Mouse (Mus musculus) gastrocnemius, postnatal 10 days (tissue): ENCODE measurements around the gene Nabp1. TPM values are rescaled to one million over a fixed set of nuclear protein-coding genes. Genes with fewer than 3 reads are reported as not detected.

Source experiments
- DNase-seq: peaks from one replicate; pipeline ENCODE4 v3.0.0; 2021; ENCODE audit warnings: mixed read lengths
- long read RNA-seq, 2 experiments: library from polyadenylated mRNA; stranded (forward); transcript quantifications; one replicate each; pipeline ENCODE4 v2.0.0; 2021
- total RNA-seq, 2 experiments: library from RNA; stranded (reverse); gene quantifications; 2 replicates each; pipeline ENCODE4 v1.2.3; 2021

Nabp1 gene
- total RNA-seq, result 10 to 100 TPM; 13.3 to 13.9 TPM
- long read RNA-seq, experiment 1, partial matches to known transcripts, result 0 of 6 reads
- long read RNA-seq, experiment 1, other reads (novel, unspliced or antisense), result 0 of 6 reads
- long read RNA-seq, experiment 2, transcript Nabp1-207 (6 exons, 972 nt), result major isoform, 5 of 11 reads
- long read RNA-seq, experiment 2, partial matches to known transcripts, result 0 of 11 reads
- long read RNA-seq, experiment 2, other reads (novel, unspliced or antisense), result 3 of 11 reads

DNA sequence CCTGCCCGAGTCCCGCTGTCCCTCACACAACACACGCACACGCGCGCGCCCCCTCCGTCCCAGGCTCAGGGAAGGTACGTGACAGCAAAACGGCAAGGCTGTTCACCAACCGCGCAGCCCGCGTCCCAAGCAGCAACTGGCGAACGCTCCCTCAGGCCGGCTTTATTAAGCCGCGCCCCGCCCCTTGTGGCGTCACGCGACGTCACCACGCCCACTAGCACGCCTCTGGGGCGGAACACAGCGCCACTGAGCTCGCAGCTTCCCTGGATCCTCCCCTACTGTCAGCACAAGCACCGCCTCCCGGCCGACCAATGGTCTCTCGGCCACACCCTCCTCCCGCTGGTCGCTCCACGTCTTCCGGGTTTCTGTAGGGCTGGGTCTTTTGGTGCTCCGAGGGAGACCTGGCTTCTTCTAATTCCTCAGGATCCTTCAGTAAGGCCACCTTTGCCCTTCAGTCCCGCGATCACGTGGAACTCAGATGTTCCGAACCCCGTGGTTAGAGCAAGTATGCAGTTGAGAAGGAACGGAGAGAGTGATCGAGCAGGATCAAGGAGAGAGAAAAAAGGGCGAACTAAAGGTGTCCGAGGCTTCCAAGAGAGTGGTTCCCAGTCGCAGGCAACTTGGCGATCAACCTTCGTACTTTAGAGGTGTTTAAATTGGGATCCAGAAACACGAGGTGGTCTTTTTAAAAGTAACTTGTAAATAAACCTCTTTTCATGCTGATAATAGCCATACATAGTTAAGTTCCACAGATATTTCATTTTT is at the start of gene Nabp1:
Gene Nabp1, minus strand, starts transcription at position 164 of the 765 bp plus-strand sequence.
- DNase-seq, result peak; percentile 98

DNA sequence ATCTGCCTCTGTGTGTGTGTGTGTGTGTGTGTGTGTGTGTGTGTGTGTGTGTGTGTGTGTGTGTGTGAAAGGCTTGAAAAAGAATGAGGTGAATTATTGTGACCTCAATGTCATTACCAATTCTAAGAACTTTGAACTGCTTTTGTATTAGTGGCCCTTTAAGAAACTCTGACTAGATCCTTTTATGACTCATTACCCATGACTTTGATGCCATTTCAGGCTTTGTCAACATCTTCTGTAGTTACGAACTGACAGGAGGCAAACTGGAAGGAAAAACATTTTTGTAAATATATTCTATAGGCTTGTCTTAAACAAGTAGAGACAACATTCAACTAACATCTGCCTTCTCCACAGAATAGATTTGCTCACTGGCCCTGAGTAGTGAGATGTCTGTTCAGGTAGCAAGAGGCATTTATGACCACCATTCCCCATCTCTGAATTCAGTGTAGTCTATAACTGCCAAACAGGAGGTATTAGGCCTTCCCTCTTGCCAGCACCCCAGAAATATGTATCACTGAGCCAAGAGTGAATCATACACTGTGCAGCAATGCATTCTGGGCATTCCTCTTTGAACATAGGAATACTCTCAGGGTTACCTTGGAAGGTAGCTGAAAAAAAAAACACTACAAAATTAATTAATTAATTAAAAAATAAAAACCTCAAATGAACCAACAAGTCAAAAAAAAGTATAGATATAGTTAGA is 47.5 kb upstream of the Nabp1 start:
- DNase-seq, result no peak

DNA sequence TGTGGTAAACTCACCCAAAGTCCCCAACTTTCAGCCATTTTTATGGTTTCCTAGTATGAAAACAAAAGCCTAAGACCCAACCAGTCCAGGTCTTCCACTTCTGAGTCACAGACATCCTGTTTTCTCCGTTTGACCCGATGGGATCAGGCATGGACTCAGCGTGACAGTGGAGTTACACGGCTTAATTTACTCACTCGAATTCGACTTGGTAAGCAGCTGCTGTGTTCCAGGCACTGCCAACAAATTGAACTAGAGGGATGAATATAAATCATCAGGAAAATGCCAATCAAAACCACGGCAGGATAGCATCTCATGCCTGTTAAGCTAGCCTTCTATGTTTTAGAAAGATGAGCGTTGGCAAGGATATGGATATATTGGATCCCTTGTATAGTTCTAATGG is 43.4 kb upstream of the Nabp1 start:
- DNase-seq, result no peak

DNA sequence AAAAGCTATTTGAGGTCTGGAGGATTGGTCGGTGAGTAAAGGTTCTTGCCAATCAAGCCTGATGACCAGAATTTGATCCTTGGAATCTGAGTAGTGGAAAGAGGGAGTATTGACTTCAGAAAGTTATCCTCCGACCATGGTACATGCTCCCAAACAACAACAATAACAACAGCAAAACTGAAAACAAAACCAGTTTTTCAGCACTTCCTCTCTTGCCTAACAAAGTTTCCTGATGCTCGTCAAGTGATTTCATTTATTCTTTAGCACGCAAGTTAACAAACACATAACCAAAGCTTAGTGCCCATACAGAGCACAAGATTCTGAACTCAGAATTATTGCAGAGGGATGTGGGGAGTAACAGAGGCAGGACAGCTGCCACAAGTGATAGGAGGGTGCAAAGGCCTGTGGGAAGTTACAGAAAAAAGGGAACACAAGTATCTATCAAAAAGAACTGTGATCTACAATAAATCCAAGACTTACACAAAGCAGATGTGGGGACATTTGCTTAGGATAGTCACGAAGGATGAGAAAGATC is 42.1 kb upstream of the Nabp1 start:
- DNase-seq, result no peak

DNA sequence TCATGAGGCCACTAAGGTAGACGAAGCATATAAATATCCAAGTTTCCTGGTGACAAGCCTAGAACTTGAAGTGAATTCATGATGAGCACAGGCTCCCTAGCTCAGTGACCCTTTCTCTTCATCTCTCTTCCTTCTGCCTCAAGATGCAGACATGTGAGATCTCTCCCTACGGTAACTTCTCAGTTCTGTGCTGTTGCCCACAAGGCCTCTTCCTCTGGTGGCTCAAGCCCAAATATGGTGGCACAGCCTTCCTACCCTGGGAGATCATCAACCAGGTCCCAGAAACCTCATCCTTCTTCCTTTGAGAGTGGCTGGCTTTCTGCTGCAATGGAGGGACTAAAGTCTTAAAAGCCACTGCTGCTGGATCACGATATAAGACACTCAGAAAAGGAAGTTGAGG is 40.9 kb upstream of the Nabp1 start:
- no peak for DNase-seq

DNA sequence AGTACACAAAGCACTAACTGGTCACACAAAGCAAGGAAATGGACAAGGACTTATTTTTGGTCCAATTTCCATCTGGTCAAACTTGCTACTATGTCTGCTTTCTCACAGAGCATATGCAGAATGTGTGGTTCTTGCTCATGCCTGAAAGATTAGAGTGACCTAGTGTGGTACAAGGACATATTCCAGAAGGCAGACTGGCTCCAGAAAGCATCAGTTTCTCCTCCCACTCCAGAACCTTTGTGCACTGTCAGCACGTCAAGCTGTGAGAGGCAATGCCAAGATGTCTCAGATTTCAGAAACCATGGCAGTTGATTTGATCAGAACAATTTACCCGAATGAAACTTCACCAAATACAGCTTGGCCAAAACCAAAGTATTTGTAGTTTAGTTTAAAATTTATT is 37.4 kb upstream of the Nabp1 start:
- no peak for DNase-seq

DNA sequence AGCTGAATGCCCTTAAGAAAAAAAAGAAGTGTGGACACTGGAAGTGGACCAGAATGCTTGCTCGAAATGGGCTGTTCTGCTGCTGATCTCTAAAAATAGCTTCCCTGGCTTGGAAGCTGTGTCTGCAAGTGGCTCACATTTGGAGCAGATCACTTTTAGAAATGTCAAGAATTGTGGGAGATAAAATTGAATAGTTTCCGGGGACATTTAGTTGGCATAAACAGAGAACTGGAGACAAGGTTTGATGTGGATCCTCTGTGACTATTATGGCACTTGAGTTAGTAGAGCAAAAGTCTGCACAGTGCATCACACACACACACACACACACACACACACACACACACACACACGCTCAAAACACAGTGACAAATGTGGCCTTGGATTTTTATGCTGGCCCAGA is 36.8 kb upstream of the Nabp1 start:
- DNase-seq, result no peak

DNA sequence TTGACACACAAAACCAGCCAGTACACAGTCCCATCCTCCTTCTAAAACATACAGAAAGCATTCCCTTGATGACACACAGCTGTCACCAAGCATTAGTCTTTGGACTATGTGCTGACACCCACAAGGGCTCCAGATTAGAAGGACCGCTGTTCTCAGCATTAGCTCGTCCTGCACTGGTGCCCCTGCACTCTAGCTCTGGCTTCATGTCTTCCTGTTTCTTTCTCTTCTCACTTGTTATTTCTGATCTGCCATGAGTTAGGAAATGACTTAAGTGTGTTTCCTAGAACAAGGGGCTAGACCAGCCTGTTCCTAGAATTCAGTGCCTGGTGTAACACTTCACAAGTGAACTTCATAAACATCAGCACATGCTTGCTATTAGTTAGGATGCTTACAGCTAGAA is 36.2 kb upstream of the Nabp1 start:
- DNase-seq, result no peak

DNA sequence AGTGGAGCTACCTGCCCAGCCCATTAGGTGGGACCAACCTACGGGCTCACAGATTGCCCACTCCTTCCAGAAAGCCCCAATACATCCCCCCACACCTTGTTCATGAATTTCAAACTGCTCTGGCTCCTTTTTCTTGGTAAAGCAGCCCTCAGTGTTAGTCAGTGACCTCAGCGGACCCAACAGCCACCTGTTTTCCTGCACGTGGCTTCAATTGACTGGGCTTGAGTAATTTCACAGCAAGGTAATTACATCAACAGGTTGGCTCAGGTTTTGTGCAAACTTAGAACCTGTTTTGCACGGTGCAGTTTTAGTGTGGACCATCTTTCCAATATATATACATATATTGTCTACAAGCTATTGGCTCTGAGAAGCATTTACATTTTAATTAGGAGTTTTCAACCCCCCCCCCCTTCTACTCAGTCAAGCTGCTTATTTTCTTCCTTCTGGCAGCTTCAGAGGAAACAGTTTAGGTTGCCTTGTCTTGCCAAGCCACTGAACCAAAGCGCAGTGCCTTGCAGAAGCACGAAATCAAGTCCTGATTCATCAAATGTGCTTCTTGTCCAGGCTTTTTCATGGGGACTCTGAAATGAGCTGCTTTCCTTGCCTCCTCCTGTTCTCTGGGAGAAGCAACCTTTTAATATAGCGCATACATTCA is 35.0 kb upstream of the Nabp1 start:
- no peak for DNase-seq

DNA sequence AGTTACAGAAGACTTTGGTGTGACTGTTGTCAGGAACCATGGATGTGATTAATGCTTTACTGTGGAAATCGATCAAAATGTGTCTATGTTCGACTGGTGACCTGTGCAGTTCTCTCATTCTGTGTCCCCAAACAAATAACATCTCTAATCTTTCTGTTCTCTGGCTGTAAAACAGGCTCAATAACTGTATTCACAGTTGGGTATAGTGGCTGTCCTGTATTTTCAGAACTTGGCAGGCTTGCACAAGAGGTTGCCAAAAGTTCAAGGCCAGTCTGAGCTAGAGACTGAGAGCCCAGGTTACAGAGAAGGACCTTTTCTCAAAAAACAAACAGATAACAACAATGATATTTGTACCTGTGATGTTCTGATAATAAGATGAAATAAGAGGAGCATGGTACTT is 34.1 kb upstream of the Nabp1 start:
- DNase-seq, result no peak

DNA sequence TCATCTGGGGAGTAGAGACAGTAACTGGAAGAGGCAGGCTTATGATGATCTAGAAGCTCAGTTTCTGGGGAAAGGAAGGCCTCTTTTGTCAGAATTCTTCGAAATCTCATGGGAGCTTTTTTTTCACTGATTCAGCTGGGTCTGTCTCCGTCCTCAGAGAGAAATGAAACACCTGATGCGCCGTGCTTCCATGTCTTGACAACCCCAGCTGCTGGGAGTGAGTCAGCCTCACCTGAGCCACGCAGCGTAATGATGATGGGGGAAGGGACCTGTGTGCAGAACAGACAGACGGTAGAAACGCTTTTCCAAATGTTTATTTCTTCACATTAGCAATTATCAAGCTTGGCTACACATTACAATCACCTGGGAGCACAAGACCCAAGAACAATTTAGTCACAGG is 31.6 kb upstream of the Nabp1 start:
- DNase-seq, result no peak

DNA sequence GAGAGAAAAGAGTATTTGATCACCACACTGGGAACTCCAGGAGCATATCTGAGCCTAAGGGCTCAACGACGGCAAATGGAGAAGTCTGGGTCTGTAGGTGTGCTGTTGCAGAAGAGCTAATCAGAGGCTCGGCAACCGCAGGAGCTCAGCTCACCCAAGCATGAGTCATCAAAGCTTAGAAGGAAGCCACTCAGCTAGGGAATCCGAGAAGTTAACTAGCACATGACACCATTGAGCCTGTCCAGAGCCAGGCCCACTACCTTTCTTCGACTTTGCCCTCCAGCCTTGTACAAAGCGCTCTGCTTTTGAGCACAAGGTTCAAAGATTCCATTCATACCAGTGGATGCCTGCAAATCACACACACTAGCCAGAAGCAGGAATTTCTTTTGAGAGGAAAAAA is 30.9 kb upstream of the Nabp1 start:
- DNase-seq, result no peak

DNA sequence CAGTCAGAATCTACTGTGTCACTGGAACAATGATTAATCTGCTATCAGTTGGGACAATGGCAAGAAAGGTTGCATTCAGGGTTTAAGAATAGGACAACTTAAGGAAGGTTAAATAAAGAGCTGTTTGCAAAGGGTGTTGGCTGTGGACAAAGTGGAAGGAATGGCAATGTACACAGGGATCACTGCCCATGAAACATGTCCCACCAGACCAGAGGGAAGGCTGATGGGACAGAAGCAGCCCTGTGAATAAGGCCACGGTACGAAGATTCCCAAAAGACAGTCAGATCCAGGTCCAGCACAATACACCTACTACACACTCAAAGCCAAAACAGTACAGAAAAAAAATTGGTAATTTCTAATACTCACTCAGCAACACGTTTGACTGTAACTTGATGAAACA is 30.3 kb upstream of the Nabp1 start:
- DNase-seq, result no peak

DNA sequence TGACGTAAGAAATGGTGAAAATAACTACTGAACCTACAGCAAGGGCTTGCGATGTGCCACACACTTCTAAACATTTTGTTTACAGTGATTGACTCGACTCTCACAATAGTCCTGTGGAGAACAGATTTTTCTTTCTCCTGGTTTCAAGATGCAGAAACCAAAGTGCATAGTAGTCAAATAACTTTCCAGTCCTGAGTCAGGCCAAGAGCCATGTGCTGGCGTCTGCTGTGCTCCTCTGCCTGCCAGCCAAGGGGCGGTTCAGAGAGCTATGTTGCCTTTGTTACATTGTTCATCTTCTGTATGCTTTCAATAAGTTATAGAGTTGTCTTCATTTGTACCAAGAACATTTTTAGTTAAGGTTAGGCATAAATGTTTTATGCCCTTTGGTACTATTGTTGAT is 29.2 kb upstream of the Nabp1 start:
- no peak for DNase-seq

DNA sequence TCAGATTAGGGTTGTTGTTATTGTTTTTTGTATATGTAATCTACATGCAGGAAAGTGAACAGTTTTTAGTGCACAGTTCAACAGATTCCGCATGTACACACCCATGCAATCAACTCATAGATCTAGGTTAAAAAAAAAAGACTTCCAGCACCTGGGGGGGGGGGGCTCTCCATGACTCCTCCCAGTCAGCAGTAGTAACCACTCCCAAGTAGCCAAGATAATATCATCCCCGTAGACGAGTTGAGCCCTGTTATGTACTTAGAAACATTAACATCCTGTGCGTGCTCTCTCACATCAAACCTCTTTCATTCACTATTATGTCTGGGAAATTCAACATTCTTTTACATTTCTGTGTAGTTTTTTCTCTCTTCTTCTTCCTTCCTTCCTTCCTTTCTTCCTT is 28.0 kb upstream of the Nabp1 start:
- no peak for DNase-seq

DNA sequence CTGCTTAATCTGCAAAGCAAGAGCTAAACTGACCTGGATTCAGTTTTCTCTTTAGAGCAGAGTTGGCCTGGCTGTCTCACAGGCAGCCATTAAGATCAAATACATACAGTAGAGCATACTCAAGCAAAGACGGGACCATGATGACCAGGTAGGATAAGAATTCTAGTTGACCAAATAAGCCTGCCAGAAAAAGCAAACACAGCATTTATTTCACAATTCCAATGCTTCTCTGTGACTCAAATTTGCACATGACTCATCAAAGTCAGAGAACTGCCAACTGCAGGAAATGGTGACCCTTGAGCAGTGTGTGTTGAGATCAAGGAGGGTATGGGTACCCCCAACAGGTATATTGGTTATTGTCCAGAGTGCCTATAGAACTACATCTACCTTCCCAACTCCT is 27.4 kb upstream of the Nabp1 start:
- DNase-seq, result no peak

DNA sequence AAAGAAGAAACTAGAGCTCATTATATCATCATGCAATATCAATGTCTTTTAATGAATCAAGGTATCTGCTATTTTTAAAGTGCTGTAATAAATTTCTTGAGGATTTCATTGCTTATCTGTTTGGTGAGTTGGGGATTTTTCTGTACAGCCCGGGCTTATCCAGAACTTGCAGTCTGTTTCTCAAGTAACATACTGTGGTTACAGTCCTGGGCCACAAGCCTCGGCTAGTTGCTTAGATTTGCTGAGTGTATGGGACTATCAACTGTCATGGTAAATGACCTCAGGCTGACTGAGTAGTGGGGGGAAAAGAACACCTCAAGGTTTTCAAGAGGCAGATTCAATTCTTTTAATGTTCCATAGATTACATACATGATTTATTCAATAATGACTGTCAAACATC is 24.8 kb upstream of the Nabp1 start:
- no peak for DNase-seq

DNA sequence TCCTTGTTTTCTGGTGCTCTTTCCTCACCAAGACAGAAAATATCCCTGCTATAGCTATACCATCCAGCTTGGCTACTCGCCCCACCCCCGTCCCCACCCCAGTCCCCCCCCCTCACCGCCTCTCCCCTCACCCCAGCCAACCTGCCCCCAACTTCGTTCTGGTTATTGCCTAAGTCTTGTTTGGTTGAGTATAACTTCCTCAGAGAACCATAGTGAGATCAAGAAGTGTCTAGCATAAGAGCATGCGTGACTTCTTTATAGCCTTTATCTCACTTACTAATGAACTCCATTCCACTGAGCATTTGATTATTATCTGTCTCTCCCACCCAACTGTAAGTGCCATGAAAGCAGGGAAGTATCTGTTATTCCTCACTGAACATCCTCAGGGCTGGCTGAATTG is 24.1 kb upstream of the Nabp1 start:
- DNase-seq, result no peak

DNA sequence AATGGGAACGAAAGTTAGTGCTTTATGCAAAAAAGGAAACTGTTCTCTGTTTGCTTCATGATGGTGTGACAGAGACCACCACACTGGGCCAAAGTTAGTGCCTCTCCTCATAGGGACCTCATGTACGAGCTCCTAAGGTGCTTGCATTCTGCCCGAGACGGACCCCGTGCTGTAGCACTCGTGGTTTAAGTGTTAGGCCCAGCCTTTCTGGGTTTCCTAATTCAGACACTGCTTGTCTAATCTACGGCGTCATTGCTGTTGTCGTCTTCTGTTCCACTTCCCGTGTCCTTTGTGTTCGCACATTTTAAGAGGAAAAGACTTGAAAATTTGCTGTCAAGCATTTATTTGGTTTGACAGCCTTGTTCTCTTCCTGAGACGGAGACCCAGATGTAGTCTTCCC is 23.0 kb upstream of the Nabp1 start:
- DNase-seq, result no peak

DNA sequence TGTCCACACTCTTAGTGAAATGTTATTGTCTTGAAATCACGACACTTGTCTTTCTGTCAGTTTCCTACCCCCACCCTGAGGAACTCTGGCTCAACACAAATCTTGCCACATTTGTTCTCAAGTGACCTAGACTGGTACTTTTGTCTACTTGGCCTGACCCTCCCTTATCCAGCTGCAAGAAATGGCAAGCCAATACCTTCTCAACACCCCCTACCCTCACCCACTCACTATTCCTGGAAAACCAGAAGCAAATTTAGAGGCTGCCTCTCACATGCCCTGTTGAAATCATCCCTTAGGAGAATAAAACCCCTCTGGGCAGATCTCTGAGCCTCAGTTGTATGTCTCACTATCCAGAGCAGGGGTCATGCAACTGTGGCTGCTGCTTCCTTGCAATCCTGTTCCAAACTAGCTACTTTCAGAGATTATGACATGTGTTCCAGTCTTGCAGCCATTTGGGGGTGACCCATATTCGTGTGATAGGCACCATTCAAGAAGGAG is 20.4 kb upstream of the Nabp1 start:
- no peak for DNase-seq

DNA sequence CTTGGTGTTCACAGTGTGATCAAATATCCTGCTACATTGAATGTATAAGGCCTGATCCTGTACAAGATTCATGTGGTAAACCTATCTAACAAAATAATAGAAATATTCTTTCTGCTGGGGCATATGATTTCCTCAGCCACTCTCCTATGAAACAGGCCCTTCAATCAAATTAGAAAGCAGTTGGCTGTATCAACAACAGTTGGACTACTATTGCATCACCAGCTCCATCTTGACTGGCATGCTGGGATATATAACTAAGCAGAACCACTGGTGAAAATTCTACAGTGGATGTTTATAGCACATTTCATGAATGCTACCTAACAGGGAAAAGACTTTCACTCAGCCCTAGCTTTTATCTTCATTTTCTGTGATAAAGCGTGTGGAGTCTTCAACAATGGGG is 17.9 kb upstream of the Nabp1 start:
- no peak for DNase-seq

DNA sequence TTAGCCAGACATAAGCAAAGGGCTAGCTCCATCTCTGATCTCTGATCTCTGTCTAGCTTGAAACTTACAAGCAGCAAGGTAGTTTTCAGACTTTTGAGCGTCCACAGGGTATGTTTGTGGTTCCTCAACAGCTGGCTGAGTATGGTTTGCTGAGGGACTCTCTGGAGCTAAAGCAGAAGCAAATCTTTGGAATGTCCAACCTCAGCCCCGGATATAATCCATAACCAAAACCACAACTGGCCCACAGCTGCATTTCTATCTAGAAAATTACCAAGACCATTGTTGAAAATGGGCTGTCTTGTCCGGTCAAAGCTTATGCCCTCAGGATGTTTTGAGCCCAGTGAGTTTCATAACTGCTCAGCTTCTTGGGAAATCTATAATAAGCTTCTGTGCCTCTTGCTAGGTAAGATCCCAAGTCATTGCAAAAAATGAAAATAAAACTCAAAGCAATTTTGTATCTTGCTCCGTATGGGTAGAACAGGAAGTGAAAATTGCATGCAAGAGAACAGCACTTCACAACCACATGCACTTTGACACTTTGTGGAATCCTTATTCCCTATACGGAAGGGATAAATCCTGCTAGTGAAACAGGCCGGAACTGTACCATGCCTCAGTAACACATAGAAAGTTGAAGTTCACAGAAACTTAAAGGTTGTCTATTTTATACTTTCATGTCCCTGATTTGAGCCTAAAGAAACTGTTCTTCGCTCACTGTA is 15.5 kb upstream of the Nabp1 start:
- no peak for DNase-seq
